8 mouse cellular contexts compared by ENCODE assay signal in the genomic region with DNA sequence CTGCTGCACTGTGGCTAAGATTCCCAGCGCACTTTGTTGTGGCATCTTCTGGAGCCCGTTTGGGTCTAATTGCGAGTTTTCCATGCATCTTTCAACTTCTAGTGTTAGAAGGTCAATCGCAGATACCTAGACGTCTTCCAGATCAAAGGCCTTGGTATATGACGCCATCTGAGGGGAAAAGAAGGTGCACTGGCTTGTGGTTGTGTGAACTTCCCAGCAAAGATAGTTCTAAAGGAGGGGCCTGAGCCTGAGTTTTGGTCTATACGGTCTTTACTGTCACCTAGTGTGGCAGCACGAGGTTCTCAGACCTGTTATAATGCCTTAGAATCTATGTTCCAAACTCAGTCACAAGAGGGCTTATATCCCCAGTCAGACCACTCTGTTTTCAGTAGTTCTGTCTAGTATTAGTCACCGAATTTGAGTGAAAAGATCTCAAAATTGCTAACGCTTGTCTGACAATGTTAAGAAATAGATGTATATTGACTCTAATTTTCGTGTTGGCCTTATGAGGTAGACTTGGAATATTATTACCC. TPM values are rescaled to one million over a fixed set of nuclear protein-coding genes. Genes with fewer than 3 reads are reported as not detected.
DNase-seq lines count a peak whose midpoint lies in the region; ATAC-seq and TF ChIP-seq lines count a peak whose summit lies in the region.

No protein-coding gene starts in this region.

- peak overlapping the region; percentile 83 for H3K9ac ChIP-seq in heart, embryonic 14.5 days (ENCODE audit: low read length)
- peak overlapping the region; percentile 61; the same call in 1 of the 2 replicates for H3K9ac ChIP-seq in forebrain, embryonic 15.5 days (replicated peaks)
- peak overlapping the region; percentile 90 for H3K9ac ChIP-seq in liver, postnatal 0 days (replicated peaks)

- peak overlapping the region; percentile 86 for H3K4me2 ChIP-seq in heart, embryonic 14.5 days (ENCODE audit: low read length)
- H3K4me2 ChIP-seq in forebrain, embryonic 15.5 days (replicated peaks) = peak overlapping the region; percentile 76
- peak overlapping the region; percentile 84 for H3K4me2 ChIP-seq in liver, postnatal 0 days (ENCODE audit: low read depth, low read length)

- no peak for TF ChIP-seq CTCF in E14TG2a.4 (conservative IDR thresholded peaks at IDR 0.05; ENCODE audit: low read length)
- peak; percentile 28; the same call in 1 of the 2 replicates for TF ChIP-seq CTCF in liver, postnatal 0 days (IDR thresholded peaks at IDR 0.05; ENCODE audit: low read depth)

- H3K4me1 ChIP-seq in heart, embryonic 14.5 days (ENCODE audit: control insufficient read depth in 2 of 2, insufficient read depth in 2 of 2, low read length in 2 of 2) = peaks cover 2 to 4% of the 10 kb centered on the region in 2 experiments; a peak in 2 of 4 replicates
- H3K4me1 ChIP-seq in E14TG2a.4 (replicated peaks; ENCODE audit: low read depth, low read length) = peaks cover 48% of the 10 kb centered on the region
- peaks cover 6% of the 10 kb centered on the region; the same call in 1 of the 2 replicates for H3K4me1 ChIP-seq in forebrain, embryonic 15.5 days
- H3K4me1 ChIP-seq in liver, postnatal 0 days (ENCODE audit: insufficient read depth) = peaks cover 10% of the 10 kb centered on the region; the same call in 1 of the 2 replicates

- H3K4me3 ChIP-seq in heart, embryonic 14.5 days (ENCODE audit: control insufficient read depth in 1 of 2, insufficient read depth in 1 of 2, low read depth in 1 of 2, low read length in 2 of 2) = peak overlapping the region; percentile 70 to 79
- H3K4me3 ChIP-seq in E14TG2a.4 (replicated peaks; ENCODE audit: low read length) = peak overlapping the region; percentile 90
- H3K4me3 ChIP-seq in forebrain, embryonic 15.5 days = peak overlapping the region; percentile 67
- peak overlapping the region; percentile 88 for H3K4me3 ChIP-seq in liver, postnatal 0 days (ENCODE audit: low read depth, low read length)

- ATAC-seq in heart, embryonic 14.5 days (ENCODE audit: insufficient number of reproducible peaks, insufficient read depth, low FRiP score, low read depth) = no peak
- no peak for ATAC-seq in forebrain, embryonic 15.5 days (replicated peaks)
- ATAC-seq in liver, postnatal 0 days = no peak

- DNase-seq in heart, adult 9 months (ENCODE audit: low spot score in 2 of 2) = no peak
- DNase-seq in liver, postnatal 0 days = no peak
- DNase-seq in urinary bladder, postnatal 36 days (ENCODE audit: low spot score in 2 of 2) = no peak
- DNase-seq in urinary bladder, adult 18-20 months (ENCODE audit: low spot score in 2 of 2) = no peak
- no peak for DNase-seq in adrenal gland, postnatal 36 days

- no peak for TF ChIP-seq EP300 in liver, postnatal 0 days (IDR thresholded peaks at IDR 0.05; ENCODE audit: low read depth)

- WGBS in heart, embryonic 14.5 days = 38% methylated on average over 11 of the region's 11 CpGs
- 37% methylated on average over 11 of the region's 11 CpGs for whole genome bisulfite sequencing in forebrain, embryonic 15.5 days
- WGBS in liver, postnatal 0 days (ENCODE audit: insufficient replicate concordance) = 19% methylated on average over 11 of the region's 11 CpGs

- H3K9me3 ChIP-seq in heart, embryonic 14.5 days (ENCODE audit: control insufficient read depth, low read length) = no peaks in the 10 kb centered on the region
- H3K9me3 ChIP-seq in E14TG2a.4 (ENCODE audit: low read length) = no peaks in the 10 kb centered on the region
- no peaks in the 10 kb centered on the region for H3K9me3 ChIP-seq in forebrain, embryonic 15.5 days
- no peaks in the 10 kb centered on the region for H3K9me3 ChIP-seq in liver, postnatal 0 days (ENCODE audit: low read length)

- no peaks in the 10 kb centered on the region for H3K36me3 ChIP-seq in heart, embryonic 14.5 days (ENCODE audit: control insufficient read depth, insufficient read depth, low read length)
- H3K36me3 ChIP-seq in E14TG2a.4 (ENCODE audit: insufficient read depth, low read length) = peaks cover 24% of the 10 kb centered on the region
- no peaks in the 10 kb centered on the region for H3K36me3 ChIP-seq in forebrain, embryonic 15.5 days
- H3K36me3 ChIP-seq in liver, postnatal 0 days (replicated peaks; ENCODE audit: insufficient read depth, low read length) = peaks cover 19% of the 10 kb centered on the region

- H3K27me3 ChIP-seq in heart, embryonic 14.5 days (ENCODE audit: control insufficient read depth, insufficient read depth, low read length) = no peaks in the 10 kb centered on the region
- H3K27me3 ChIP-seq in E14TG2a.4 (ENCODE audit: insufficient read depth, low read length) = peaks cover 4% of the 10 kb centered on the region; the same call in 1 of the 2 replicates
- no peaks in the 10 kb centered on the region for H3K27me3 ChIP-seq in forebrain, embryonic 15.5 days
- no peaks in the 10 kb centered on the region for H3K27me3 ChIP-seq in liver, postnatal 0 days (ENCODE audit: insufficient read depth, low read length)

- H3K27ac ChIP-seq in heart, embryonic 14.5 days (replicated peaks in 1 of 2; ENCODE audit: control insufficient read depth in 1 of 2, insufficient read depth in 1 of 2, low read depth in 2 of 2, low read length in 2 of 2) = peak overlapping the region in 1 of 2 experiments; percentile 66; a peak in 1 of 4 replicates
- no peak overlapping the region for H3K27ac ChIP-seq in forebrain, embryonic 15.5 days (replicated peaks)
- peak overlapping the region; percentile 97 for H3K27ac ChIP-seq in liver, postnatal 0 days (ENCODE audit: low read depth)

RNA-seq across cellular contexts. Expression of a gene that starts 1.1 kb away (rescaled TPM):
- 27.9 and 43.7 TPM in 2 replicates for polyA plus RNA-seq in heart, embryonic 14.5 days (2014; fragmentation: Nextera tagmentation; extraction: Ambion mirVana)
- 21.7 and 22.7 TPM in 2 replicates for polyA plus RNA-seq in forebrain, embryonic 15.5 days (2015; fragmentation: Nextera tagmentation; extraction: Ambion mirVana)
- 901 and 980 TPM in 2 replicates for polyA plus RNA-seq in liver, postnatal 0 days (2015; fragmentation: Nextera tagmentation; extraction: Ambion mirVana)
- total RNA-seq in adrenal gland, postnatal 36 days (2021) = 10 to 100 TPM; 39.6 to 41.8 TPM

RNA-seq across cellular contexts. Expression of a gene that starts 23.9 kb away (rescaled TPM):
- polyA plus RNA-seq in heart, embryonic 14.5 days (2014; fragmentation: Nextera tagmentation; extraction: Ambion mirVana) = 7.0 and 7.8 TPM in 2 replicates
- 1.1 and 2.1 TPM in 2 replicates for polyA plus RNA-seq in forebrain, embryonic 15.5 days (2015; fragmentation: Nextera tagmentation; extraction: Ambion mirVana)
- polyA plus RNA-seq in liver, postnatal 0 days (2015; fragmentation: Nextera tagmentation; extraction: Ambion mirVana) = 38.8 and 39.0 TPM in 2 replicates
- total RNA-seq in adrenal gland, postnatal 36 days (2021) = 1,000 to 10,000 TPM; 1,377 to 1,854 TPM

Comparison
In these comparisons a context has a peak if more than half of its experiments do, and no peak if none do; other contexts are left out.
1. RNA of a gene that starts 1.1 kb away (polyA plus RNA-seq): 901 to 980 TPM in liver, postnatal 0 days; 27.9 to 43.7 TPM in heart, embryonic 14.5 days and 21.7 to 22.7 TPM in forebrain, embryonic 15.5 days; every median in the first group is over 10 times any median in the second.
2. Peak in every context shown above with its lines, with median percentiles within 50 percentile points of each other: H3K4me2 ChIP-seq, H3K4me3 ChIP-seq and H3K9ac ChIP-seq.